Mouse (Mus musculus) stomach, embryonic 14.5 days (tissue): ENCODE measurements around the gene Sema3d. TPM values are rescaled to one million over a fixed set of nuclear protein-coding genes. Genes with fewer than 3 reads are reported as not detected.

Source experiments
- ATAC-seq: fragments of 200-750 bp; cut with Nextera tagmentation; 2 replicates; pipeline ENCODE4 v1.8.0; 2017; ENCODE audit warnings: low read depth, moderate TSS enrichment; ENCODE audit not compliant: insufficient number of reproducible peaks, insufficient read depth, low FRiP score
- H3K27ac ChIP-seq: fragments of 300-500 bp; sonication (generic); 2 replicates; pipeline ENCODE4 v1.5.1; 2014; ENCODE audit warnings: mild to moderate bottlenecking, low read length, moderate library complexity, mixed read lengths
- H3K27me3 ChIP-seq: fragments of 300-500 bp; sonication (generic); 2 replicates; pipeline ENCODE4 v1.6.1; 2014; ENCODE audit warnings: low read length, control low read depth, mixed read lengths; ENCODE audit not compliant: control insufficient read depth, insufficient read depth
- H3K36me3 ChIP-seq: fragments of 300-500 bp; sonication (generic); 2 replicates; pipeline ENCODE4 v1.6.1; 2014; ENCODE audit warnings: mild to moderate bottlenecking, control low read depth, low read length, moderate library complexity, mixed read lengths; ENCODE audit not compliant: control insufficient read depth, insufficient read depth
- H3K4me1 ChIP-seq: fragments of 300-500 bp; sonication (generic); 2 replicates; pipeline ENCODE4 v1.6.1; 2014; ENCODE audit warnings: low read length, control low read depth, mixed read lengths; ENCODE audit not compliant: control insufficient read depth, insufficient read depth
- H3K4me2 ChIP-seq: fragments of 300-500 bp; sonication (generic); replicated peaks from 2 replicates; pipeline ENCODE4 v1.6.1; 2014; ENCODE audit warnings: low read depth, low read length, control low read depth
- H3K4me3 ChIP-seq: fragments of 300-500 bp; sonication (generic); 2 replicates; pipeline ENCODE4 v1.5.1; 2014; ENCODE audit warnings: low read depth, low read length, control low read depth
- H3K9ac ChIP-seq: fragments of 300-500 bp; sonication (generic); replicated peaks from 2 replicates; pipeline ENCODE4 v1.6.1; 2014; ENCODE audit warnings: low read depth, mild to moderate bottlenecking, control low read depth, low read length, moderate library complexity, mixed read lengths
- H3K9me3 ChIP-seq: fragments of 300-500 bp; sonication (generic); 2 replicates; pipeline ENCODE4 v1.6.1; 2016; ENCODE audit warnings: low read depth, low read length, control low read depth; ENCODE audit not compliant: control insufficient read depth
- WGBS: fragments of 180-500 bp; shearing (Covaris S2); extraction: QIAGEN DNeasy Blood & Tissue Kit; methylation state at CpG from one replicate; pipeline ENCODE4 v1.1.7; 2014; 5-methylcytosine and 5-hydroxymethylcytosine counted together
- polyA plus RNA-seq: library from polyadenylated mRNA; unstranded; fragments of >200 nt; fragmentation: Nextera tagmentation; extraction: Ambion mirVana; gene quantifications from 2 replicates; pipeline ENCODE4 v1.2.1, GENCODE M21; 2014

Gene Sema3d
- polyA plus RNA-seq, 1 experiment from 2014 or later = 28.4 TPM

GRCm38 (mm10) chr5:12525235-12525767, 142.1 kb downstream of the Sema3d start:
- no peaks in the 10 kb centered on the region for H3K9me3 ChIP-seq
- no peak overlapping the region for H3K4me3 ChIP-seq
- H3K9ac ChIP-seq = no peak overlapping the region
- ATAC-seq = no peak
- 12% methylated on average over 4 of the region's 4 CpGs for WGBS
- H3K4me1 ChIP-seq = no peaks in the 10 kb centered on the region
- H3K36me3 ChIP-seq = no peaks in the 10 kb centered on the region
- H3K4me2 ChIP-seq = no peak overlapping the region
- H3K27me3 ChIP-seq = no peaks in the 10 kb centered on the region
- H3K27ac ChIP-seq = no peak overlapping the region

GRCm38 (mm10) chr5:12528596-12528995, 145.4 kb downstream of the Sema3d start:
- no peak for ATAC-seq
- H3K4me3 ChIP-seq = no peak overlapping the region
- no peak overlapping the region for H3K27ac ChIP-seq
- H3K9ac ChIP-seq = no peak overlapping the region
- H3K9me3 ChIP-seq = no peaks in the 10 kb centered on the region
- no peaks in the 10 kb centered on the region for H3K36me3 ChIP-seq
- WGBS = 90% methylated on average over 2 of the region's 2 CpGs
- H3K27me3 ChIP-seq = no peaks in the 10 kb centered on the region
- H3K4me1 ChIP-seq = no peaks in the 10 kb centered on the region
- no peak overlapping the region for H3K4me2 ChIP-seq

DNA sequence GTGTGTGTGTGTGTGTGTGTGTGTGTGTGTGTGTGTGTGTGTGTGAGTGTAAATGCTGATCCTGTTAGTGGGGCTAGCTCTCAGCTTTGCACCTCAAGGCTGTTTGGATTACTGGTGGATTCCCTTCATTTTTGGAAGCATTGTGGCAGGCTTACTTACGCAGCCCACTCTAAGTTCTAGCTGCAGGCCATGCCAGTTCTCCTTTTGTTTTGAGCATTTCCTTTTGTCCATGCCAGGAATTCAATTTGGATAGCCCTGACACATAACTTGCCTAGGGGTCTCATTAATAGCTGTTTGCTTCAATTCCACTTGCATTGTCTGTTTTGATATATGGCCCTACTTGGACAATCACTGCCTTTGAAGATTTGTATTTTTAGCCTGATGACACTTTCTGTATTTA, 146.6 kb downstream of the Sema3d start:
- no peak for ATAC-seq
- Histone ChIP-seq H3K4me3 (no peak overlapping the region), H3K27ac (no peak overlapping the region), H3K9ac (no peak overlapping the region), H3K27me3 (no peaks in the 10 kb centered on the region), H3K4me2 (no peak overlapping the region), H3K4me1 (no peaks in the 10 kb centered on the region), H3K36me3 (no peaks in the 10 kb centered on the region), H3K9me3 (no peaks in the 10 kb centered on the region)
- 48% methylated on average over 1 of the region's 1 CpGs for WGBS

- Histone ChIP-seq H3K27me3 (no peaks in the 10 kb centered on the region), H3K4me3 (no peak overlapping the region), H3K27ac (no peak overlapping the region), H3K4me2 (no peak overlapping the region), H3K36me3 (no peaks in the 10 kb centered on the region), H3K4me1 (no peaks in the 10 kb centered on the region), H3K9ac (no peak overlapping the region), H3K9me3 (no peaks in the 10 kb centered on the region)
- 30% methylated on average over 2 of the region's 2 CpGs for WGBS
- ATAC-seq = no peak
These were observed 158.1 kb downstream of the Sema3d start for GRCm38 (mm10) chr5:12541268-12541667.

GRCm38 (mm10) chr5:12549046-12549669, 166.0 kb downstream of the Sema3d start:
- Histone ChIP-seq H3K27me3 (no peaks in the 10 kb centered on the region), H3K4me3 (no peak overlapping the region), H3K27ac (no peak overlapping the region), H3K9me3 (no peaks in the 10 kb centered on the region), H3K4me1 (no peaks in the 10 kb centered on the region), H3K4me2 (no peak overlapping the region), H3K9ac (no peak overlapping the region), H3K36me3 (no peaks in the 10 kb centered on the region)
- ATAC-seq = no peak
- 87% methylated on average over 8 of the region's 8 CpGs for WGBS

- no peaks in the 10 kb centered on the region for H3K27me3 ChIP-seq
- no peaks in the 10 kb centered on the region for H3K4me1 ChIP-seq
- H3K9me3 ChIP-seq = no peaks in the 10 kb centered on the region
- H3K27ac ChIP-seq = no peak overlapping the region
- WGBS = 88% methylated on average over 3 of the region's 3 CpGs
- H3K9ac ChIP-seq = no peak overlapping the region
- no peak overlapping the region for H3K4me3 ChIP-seq
- no peak for ATAC-seq
- no peak overlapping the region for H3K4me2 ChIP-seq
- no peaks in the 10 kb centered on the region for H3K36me3 ChIP-seq
These were observed 172.2 kb downstream of the Sema3d start for GRCm38 (mm10) chr5:12555401-12555800.

- no peak for ATAC-seq
- H3K36me3 ChIP-seq = no peaks in the 10 kb centered on the region
- H3K4me2 ChIP-seq = no peak overlapping the region
- WGBS = 43% methylated on average over 2 of the region's 2 CpGs
- no peaks in the 10 kb centered on the region for H3K27me3 ChIP-seq
- H3K4me3 ChIP-seq = no peak overlapping the region
- H3K27ac ChIP-seq = no peak overlapping the region
- H3K9ac ChIP-seq = no peak overlapping the region
- H3K9me3 ChIP-seq = no peaks in the 10 kb centered on the region
- H3K4me1 ChIP-seq = no peaks in the 10 kb centered on the region
These were observed 174.7 kb downstream of the Sema3d start for GRCm38 (mm10) chr5:12557889-12558288.

DNA sequence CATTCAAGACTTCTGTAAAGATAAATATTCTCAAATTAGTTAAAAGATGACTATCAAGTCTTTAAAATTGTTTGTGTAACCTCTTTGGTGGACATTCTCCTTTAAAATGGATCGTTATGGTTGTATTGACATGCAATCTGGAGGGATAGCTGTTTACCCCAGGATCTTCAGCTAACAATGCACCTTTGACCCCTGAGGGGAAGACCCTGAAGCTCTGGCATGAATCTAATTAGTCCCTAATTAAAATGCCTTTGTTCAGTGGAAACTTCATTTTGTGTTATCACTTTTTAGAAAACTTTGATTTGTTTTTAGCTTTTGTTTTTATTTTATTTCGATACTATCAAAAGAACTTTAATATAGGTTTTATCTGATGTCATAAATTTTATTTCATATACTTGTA, 178.6 kb downstream of the Sema3d start:
- Histone ChIP-seq H3K4me3 (no peak overlapping the region), H3K36me3 (no peaks in the 10 kb centered on the region), H3K9me3 (no peaks in the 10 kb centered on the region), H3K27me3 (no peaks in the 10 kb centered on the region), H3K4me2 (no peak overlapping the region), H3K4me1 (no peaks in the 10 kb centered on the region), H3K27ac (no peak overlapping the region), H3K9ac (no peak overlapping the region)
- no peak for ATAC-seq
- WGBS = 28% methylated on average over 2 of the region's 2 CpGs

DNA sequence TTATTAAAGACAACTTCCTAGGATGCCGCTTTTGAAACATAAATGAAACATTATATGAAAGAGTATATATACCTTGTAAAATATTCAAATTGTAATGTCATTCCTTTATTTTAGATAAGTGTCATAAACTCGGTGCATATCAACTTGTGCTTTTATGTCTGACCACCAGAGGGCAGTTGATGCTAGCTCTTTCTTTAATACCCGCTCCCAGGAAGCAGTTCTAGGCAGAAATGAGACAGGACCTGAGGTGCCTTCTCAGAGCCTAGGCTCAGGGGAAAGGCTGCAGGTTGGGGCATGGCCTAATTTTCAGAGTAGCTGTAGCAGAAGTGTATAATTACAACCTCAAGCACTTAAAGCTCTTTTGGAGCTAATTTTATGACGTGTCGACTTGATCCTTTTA, 179.0 kb downstream of the Sema3d start:
- 40% methylated on average over 5 of the region's 5 CpGs for WGBS
- no peaks in the 10 kb centered on the region for H3K9me3 ChIP-seq

More for the DNA sequence above, 179.0 kb downstream of the Sema3d start:
- Histone ChIP-seq H3K4me2 (no peak overlapping the region), H3K4me3 (no peak overlapping the region), H3K27me3 (no peaks in the 10 kb centered on the region), H3K4me1 (no peaks in the 10 kb centered on the region), H3K9ac (no peak overlapping the region), H3K36me3 (no peaks in the 10 kb centered on the region), H3K27ac (no peak overlapping the region)
- peak; percentile 67; the same call in 1 of the 2 replicates for ATAC-seq
